In the genomic region with DNA sequence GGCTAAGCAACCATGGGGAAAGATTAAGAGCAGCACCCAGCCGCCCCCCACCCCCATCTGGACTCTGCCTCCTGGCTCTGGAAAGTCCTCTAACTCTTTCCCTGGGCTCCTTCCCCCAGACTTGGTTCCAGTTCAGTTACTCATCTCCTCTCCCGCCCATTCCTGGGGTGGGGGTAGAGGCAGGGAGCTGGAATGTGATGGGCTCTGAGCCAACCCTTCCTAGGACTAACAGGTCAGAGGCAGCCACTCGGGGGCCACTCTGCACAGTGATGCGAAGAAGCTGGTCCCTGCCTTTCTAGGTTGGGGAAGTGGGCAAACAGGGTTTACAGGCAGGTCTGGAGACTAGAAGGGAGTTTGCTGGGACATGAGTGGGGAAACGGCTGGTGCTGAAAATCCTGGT, we compare ENCODE assay signal across 8 mouse cellular contexts. TPM values are rescaled to one million over a fixed set of nuclear protein-coding genes. Genes with fewer than 3 reads are reported as not detected.
A peak's percentile ranks its signal among the peaks of the same experiment; 100 is the strongest.
DNase-seq lines count a peak whose midpoint lies in the region; ATAC-seq and TF ChIP-seq lines count a peak whose summit lies in the region.

No protein-coding gene starts in this region.

- WGBS in hindbrain, embryonic 10.5 days: 43% methylated on average over 5 of the region's 5 CpGs
- WGBS in hindbrain, embryonic 12.5 days: 39% methylated on average over 5 of the region's 5 CpGs
- 25% methylated on average over 5 of the region's 5 CpGs for WGBS in intestine, embryonic 16.5 days
- 35% methylated on average over 5 of the region's 5 CpGs for WGBS in liver, embryonic 16.5 days (ENCODE audit: insufficient replicate concordance)

- no peaks in the 10 kb centered on the region for H3K9me3 ChIP-seq in hindbrain, embryonic 10.5 days
- no peaks in the 10 kb centered on the region for H3K9me3 ChIP-seq in hindbrain, embryonic 12.5 days (replicated peaks)
- no peaks in the 10 kb centered on the region for H3K9me3 ChIP-seq in intestine, embryonic 16.5 days (ENCODE audit: control insufficient read depth, low read length)
- no peaks in the 10 kb centered on the region for H3K9me3 ChIP-seq in liver, embryonic 16.5 days (replicated peaks; ENCODE audit: control insufficient read depth, low read length)

- H3K4me3 ChIP-seq in hindbrain, embryonic 10.5 days: no peak overlapping the region
- no peak overlapping the region for H3K4me3 ChIP-seq in hindbrain, embryonic 12.5 days
- no peak overlapping the region for H3K4me3 ChIP-seq in embryonic fibroblast, embryonic 13.5 days (ENCODE audit: insufficient read depth, low read length)
- H3K4me3 ChIP-seq in intestine, embryonic 16.5 days (ENCODE audit: low read length): no peak overlapping the region
- no peak overlapping the region for H3K4me3 ChIP-seq in liver, embryonic 16.5 days (ENCODE audit: low read depth, low read length)

- TF ChIP-seq CTCF in embryonic fibroblast, embryonic 13.5 days (IDR thresholded peaks at IDR 0.05; ENCODE audit: borderline replicate concordance, insufficient read depth, low read length): no peak

- no peak for ATAC-seq in hindbrain, embryonic 12.5 days (ENCODE audit: low FRiP score)
- ATAC-seq in intestine, embryonic 16.5 days: peak; percentile 72
- peak; percentile 64 for ATAC-seq in liver, embryonic 16.5 days (ENCODE audit: low read depth)
- no peak for ATAC-seq in frontal cortex, adult (ENCODE audit: low TSS enrichment)

- peak overlapping the region; percentile 66 for H3K27ac ChIP-seq in hindbrain, embryonic 10.5 days
- no peak overlapping the region; the same call in 1 of the 2 replicates for H3K27ac ChIP-seq in hindbrain, embryonic 12.5 days
- peak overlapping the region; percentile 95 for H3K27ac ChIP-seq in embryonic fibroblast, embryonic 13.5 days (ENCODE audit: insufficient read depth, low read length)
- peak overlapping the region; percentile 76 for H3K27ac ChIP-seq in intestine, embryonic 16.5 days (ENCODE audit: low read length)
- H3K27ac ChIP-seq in liver, embryonic 16.5 days (ENCODE audit: low read length): no peak overlapping the region

- H3K9ac ChIP-seq in hindbrain, embryonic 12.5 days: no peak overlapping the region
- H3K9ac ChIP-seq in intestine, embryonic 16.5 days (ENCODE audit: low read depth, low read length): no peak overlapping the region; the same call in 1 of the 2 replicates
- H3K9ac ChIP-seq in liver, embryonic 16.5 days (ENCODE audit: low read depth, low read length): no peak overlapping the region

- H3K27me3 ChIP-seq in hindbrain, embryonic 10.5 days (ENCODE audit: insufficient read depth, poor library complexity, severe bottlenecking): peaks cover 57% of the 10 kb centered on the region
- peaks cover 28% of the 10 kb centered on the region for H3K27me3 ChIP-seq in hindbrain, embryonic 12.5 days
- H3K27me3 ChIP-seq in intestine, embryonic 16.5 days (replicated peaks; ENCODE audit: control insufficient read depth, insufficient read depth, low read length): no peaks in the 10 kb centered on the region
- peaks cover 17% of the 10 kb centered on the region for H3K27me3 ChIP-seq in liver, embryonic 16.5 days (ENCODE audit: control insufficient read depth, insufficient read depth, low read depth, low read length)

- no peak; the same call in 1 of the 2 replicates for TF ChIP-seq POLR2A in embryonic fibroblast, embryonic 13.5 days (IDR thresholded peaks at IDR 0.05; ENCODE audit: low read depth, low read length)

- H3K36me3 ChIP-seq in hindbrain, embryonic 10.5 days: no peaks in the 10 kb centered on the region
- no peaks in the 10 kb centered on the region for H3K36me3 ChIP-seq in hindbrain, embryonic 12.5 days
- no peaks in the 10 kb centered on the region for H3K36me3 ChIP-seq in intestine, embryonic 16.5 days (ENCODE audit: control insufficient read depth, insufficient read depth, low read length)
- no peaks in the 10 kb centered on the region for H3K36me3 ChIP-seq in liver, embryonic 16.5 days (ENCODE audit: control insufficient read depth, insufficient read depth)

- H3K4me1 ChIP-seq in hindbrain, embryonic 10.5 days (replicated peaks): peaks cover 35% of the 10 kb centered on the region
- peaks cover 18% of the 10 kb centered on the region for H3K4me1 ChIP-seq in hindbrain, embryonic 12.5 days
- H3K4me1 ChIP-seq in embryonic fibroblast, embryonic 13.5 days (ENCODE audit: control insufficient read depth, insufficient read depth, low read length): peaks cover 12% of the 10 kb centered on the region
- peaks cover 23% of the 10 kb centered on the region for H3K4me1 ChIP-seq in intestine, embryonic 16.5 days (ENCODE audit: control insufficient read depth, insufficient read depth, low read length)
- H3K4me1 ChIP-seq in liver, embryonic 16.5 days (ENCODE audit: control insufficient read depth, low read depth, low read length): peaks cover 2% of the 10 kb centered on the region; the same call in 1 of the 2 replicates

- no peak overlapping the region for H3K4me2 ChIP-seq in hindbrain, embryonic 12.5 days (replicated peaks)
- H3K4me2 ChIP-seq in intestine, embryonic 16.5 days (ENCODE audit: low read depth, low read length): no peak overlapping the region
- no peak overlapping the region for H3K4me2 ChIP-seq in liver, embryonic 16.5 days (ENCODE audit: low read depth, low read length)

- peak; percentile 44 for DNase-seq in hindbrain, embryonic 10.5 days (ENCODE audit: low spot score)
- peak; percentile 69 for DNase-seq in testis, postnatal 14 days (ENCODE audit: low spot score)
- no peak for DNase-seq in left cerebral cortex, adult 11 months (ENCODE audit: low spot score)

RNA-seq across cellular contexts. Expression of gene Slc48a1, which starts 5.2 kb away (rescaled TPM):
- 28.8 and 31.3 TPM in 2 replicates for polyA plus RNA-seq in hindbrain, embryonic 10.5 days (2016; fragmentation: Nextera tagmentation; extraction: Ambion mirVana)
- 41.6 and 43.3 TPM in 2 replicates for polyA plus RNA-seq in hindbrain, embryonic 12.5 days (2016; fragmentation: Nextera tagmentation; extraction: Ambion mirVana)
- polyA plus RNA-seq in embryonic fibroblast, embryonic 13.5 days (2011; ENCODE audit: insufficient read length, low read depth, missing spikeins): 136 and 167 TPM in 2 replicates
- polyA plus RNA-seq in intestine, embryonic 16.5 days (2015; fragmentation: Nextera tagmentation; extraction: Ambion mirVana): 25.4 and 26.9 TPM in 2 replicates
- 98.9 and 103 TPM in 2 replicates for polyA plus RNA-seq in liver, embryonic 16.5 days (2015; fragmentation: Nextera tagmentation; extraction: Ambion mirVana)

RNA-seq across cellular contexts. Expression of gene Rapgef3, which starts 5.3 kb away (rescaled TPM):
- 6.2 and 6.7 TPM in 2 replicates for polyA plus RNA-seq in hindbrain, embryonic 10.5 days (2016; fragmentation: Nextera tagmentation; extraction: Ambion mirVana)
- 9.1 and 10.7 TPM in 2 replicates for polyA plus RNA-seq in hindbrain, embryonic 12.5 days (2016; fragmentation: Nextera tagmentation; extraction: Ambion mirVana)
- polyA plus RNA-seq in embryonic fibroblast, embryonic 13.5 days (2011; ENCODE audit: insufficient read length, low read depth, missing spikeins): 6.6 and 10.8 TPM in 2 replicates
- polyA plus RNA-seq in intestine, embryonic 16.5 days (2015; fragmentation: Nextera tagmentation; extraction: Ambion mirVana): 7.9 and 8.5 TPM in 2 replicates
- 1.6 and 2.1 TPM in 2 replicates for polyA plus RNA-seq in liver, embryonic 16.5 days (2015; fragmentation: Nextera tagmentation; extraction: Ambion mirVana)

RNA-seq across cellular contexts. Expression of gene Endou, which starts 42.0 kb away (rescaled TPM):
- 0.07 and 0.08 TPM in 2 replicates for polyA plus RNA-seq in hindbrain, embryonic 10.5 days (2016; fragmentation: Nextera tagmentation; extraction: Ambion mirVana)
- polyA plus RNA-seq in hindbrain, embryonic 12.5 days (2016; fragmentation: Nextera tagmentation; extraction: Ambion mirVana): 0.25 TPM in 2 replicates
- polyA plus RNA-seq in embryonic fibroblast, embryonic 13.5 days (2011; ENCODE audit: insufficient read length, low read depth, missing spikeins): not detected in 2 replicates
- 0.09 and 0.22 TPM in 2 replicates for polyA plus RNA-seq in intestine, embryonic 16.5 days (2015; fragmentation: Nextera tagmentation; extraction: Ambion mirVana)
- 0.06 and 0.21 TPM in 2 replicates for polyA plus RNA-seq in liver, embryonic 16.5 days (2015; fragmentation: Nextera tagmentation; extraction: Ambion mirVana)

Comparison
In these comparisons a context has a peak if more than half of its experiments do, and no peak if none do; other contexts are left out.
1. H3K27ac ChIP-seq: peak in hindbrain, embryonic 10.5 days (single experiment), embryonic fibroblast, embryonic 13.5 days (single experiment) and intestine, embryonic 16.5 days (single experiment); none in hindbrain, embryonic 12.5 days (single experiment) and liver, embryonic 16.5 days (single experiment).
2. ATAC-seq: peak in intestine, embryonic 16.5 days (single experiment) and liver, embryonic 16.5 days (single experiment); none in hindbrain, embryonic 12.5 days (single experiment) and frontal cortex, adult (single experiment).